Mouse (Mus musculus): Measurements from ENCODE around the gene Stab2.
A peak's percentile ranks its signal among the peaks of the same experiment; 100 is the strongest.

The Stab2 gene

DNA sequence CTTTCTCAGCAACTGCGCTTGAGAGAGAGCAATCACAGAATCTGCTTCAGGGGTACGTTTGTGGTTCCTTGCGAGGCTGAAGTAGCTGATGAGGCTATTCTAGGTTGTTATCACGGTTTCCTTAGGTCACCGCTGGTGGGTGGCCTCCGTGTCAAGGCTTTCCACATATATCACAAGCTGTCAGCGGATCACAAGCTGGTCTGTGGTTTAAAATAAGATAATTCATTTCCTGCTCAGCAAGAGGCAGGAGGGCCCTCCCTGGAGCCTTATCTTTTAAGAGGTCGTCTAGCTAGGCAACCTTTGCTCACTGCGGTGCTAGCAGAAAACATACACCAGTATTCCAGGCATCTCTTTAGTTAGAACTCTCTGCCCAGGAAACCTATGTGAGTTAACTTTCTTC is 17.2 kb downstream of the Stab2 start:
- no peak for DNase-seq (ENCODE audit: low read depth, low spot score)

DNA sequence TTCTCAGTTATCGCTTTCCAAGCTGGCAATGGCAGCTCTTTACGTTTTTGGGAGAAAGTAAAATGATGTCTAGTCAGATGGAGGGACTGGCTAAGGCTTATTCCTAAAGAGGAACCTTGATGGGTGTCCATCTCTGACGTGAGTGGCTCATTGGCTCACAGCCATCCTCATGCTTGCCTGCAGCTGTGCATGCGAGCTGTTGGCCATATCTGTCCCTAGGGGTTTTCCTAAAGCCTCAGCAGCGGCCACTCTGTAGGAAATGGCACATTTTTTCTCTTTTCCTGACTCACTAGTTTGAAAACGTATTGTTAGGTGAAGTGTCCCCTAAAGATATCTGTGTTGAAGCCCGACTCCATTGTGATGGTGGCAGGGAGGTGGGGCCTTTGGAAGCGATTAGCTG is 18.0 kb downstream of the Stab2 start:
- no peak for DNase-seq (ENCODE audit: low read depth, low spot score)

DNA sequence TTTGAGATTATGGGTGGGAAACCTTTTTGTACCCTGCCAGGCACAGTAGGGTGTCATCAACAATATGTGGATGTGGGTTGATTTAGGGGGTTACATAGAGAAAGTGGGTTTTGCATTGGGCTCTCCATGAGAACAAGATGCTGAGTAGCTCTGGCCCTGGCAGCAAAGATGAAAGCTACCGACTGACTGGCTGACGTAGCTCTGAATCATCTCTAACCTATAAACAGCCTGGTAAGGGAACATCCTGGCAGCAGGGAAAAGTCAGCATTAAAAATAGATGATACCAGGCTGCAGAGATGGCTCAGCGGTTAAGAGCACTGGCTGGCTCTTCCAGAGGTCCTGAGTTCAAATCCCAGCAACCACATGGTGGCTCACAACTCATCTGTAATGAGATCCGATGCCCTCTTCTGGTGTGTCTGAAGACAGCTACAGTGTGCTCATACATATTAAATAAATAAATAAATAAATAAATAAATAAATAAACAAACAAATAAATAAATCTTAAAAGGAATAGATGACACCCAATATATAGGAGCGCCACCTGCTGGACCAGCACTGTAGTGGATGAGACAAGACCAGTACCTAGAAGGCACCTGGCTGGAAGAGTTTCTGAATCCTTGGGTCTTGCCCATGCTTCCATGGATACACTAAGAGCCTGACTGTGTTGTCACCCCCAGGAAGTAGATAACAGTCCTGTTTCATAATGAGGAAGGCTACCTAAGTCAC is 31.7 kb downstream of the Stab2 start:
- no peak for DNase-seq (ENCODE audit: low read depth, low spot score)

DNA sequence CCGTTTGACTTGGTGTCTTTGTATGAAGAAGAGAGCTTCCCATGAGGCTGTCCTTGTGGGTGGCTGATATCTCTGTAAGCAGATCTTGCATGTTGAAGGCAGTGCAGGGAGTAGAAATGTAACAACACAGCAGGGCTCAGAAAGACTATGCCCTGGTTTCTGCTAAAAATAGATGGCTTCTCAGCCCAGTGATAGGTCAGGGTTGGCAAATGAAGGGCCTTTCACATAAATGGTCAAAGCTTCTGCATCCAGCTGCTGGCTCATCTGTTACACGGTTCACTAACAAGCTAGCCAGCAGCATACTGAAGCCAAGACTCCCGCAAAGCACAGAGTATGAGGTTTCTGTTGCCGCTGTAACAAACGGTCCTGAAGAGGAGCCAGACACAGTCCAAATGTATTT is 34.5 kb downstream of the Stab2 start:
- no peak for DNase-seq (ENCODE audit: low read depth, low spot score)

DNA sequence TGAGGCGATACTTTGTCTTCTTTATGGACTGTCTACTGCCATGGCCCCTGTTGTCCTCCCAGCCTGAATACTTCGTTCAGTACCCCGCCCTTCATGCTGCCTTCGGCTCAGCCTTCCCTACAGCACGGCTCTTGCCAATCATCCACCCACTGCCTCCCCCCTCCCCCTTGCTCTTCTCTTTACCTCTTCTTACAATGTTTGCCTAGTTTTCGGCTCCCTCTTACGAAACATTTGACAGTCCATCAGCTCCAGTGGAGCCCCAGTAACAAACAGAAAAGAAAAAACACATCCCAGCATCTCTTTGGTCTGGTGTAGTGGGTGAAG is 35.4 kb downstream of the Stab2 start:
- DNase-seq (ENCODE audit: low read depth, low spot score), result no peak

DNA sequence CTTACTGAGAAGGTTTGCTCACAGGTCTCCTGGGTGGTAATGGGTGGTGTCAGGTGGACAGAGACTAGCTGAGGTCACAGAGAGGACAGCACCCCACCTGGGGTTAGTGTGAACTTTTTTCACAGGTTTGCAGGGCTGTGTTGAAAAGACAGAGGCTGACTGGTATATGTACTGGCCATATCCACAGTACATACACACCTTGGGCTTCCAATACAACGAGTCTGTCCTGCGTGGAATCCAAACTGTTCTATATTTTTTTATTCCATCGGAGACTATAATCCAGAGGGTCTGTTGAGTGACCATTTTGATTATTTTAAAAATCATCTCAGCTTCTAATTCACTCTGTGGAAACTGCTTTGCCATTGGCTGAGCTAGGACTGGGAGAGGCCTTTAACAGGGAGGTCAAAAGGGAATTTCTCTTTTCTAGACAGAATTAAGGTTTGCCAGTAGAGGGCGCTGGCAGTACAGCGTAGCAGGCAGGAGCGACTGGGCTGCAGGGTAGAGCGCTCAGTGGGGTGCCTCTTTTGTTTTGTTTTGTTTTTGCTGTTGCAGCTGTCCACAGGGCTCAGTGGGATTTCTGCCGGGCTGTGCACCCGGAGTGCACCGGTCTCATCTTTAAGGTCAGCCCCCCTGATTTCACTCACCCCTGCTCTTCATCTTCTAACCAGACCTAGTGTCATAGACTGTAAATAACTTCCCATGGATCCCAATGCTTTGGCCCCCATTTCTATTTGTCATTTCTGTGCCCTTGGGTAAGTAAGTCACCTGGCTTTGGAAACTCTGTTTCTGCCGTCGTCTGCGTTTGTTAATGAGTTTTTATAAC is 35.9 kb downstream of the Stab2 start:
- DNase-seq (ENCODE audit: low read depth, low spot score), result peak; percentile 24

DNA sequence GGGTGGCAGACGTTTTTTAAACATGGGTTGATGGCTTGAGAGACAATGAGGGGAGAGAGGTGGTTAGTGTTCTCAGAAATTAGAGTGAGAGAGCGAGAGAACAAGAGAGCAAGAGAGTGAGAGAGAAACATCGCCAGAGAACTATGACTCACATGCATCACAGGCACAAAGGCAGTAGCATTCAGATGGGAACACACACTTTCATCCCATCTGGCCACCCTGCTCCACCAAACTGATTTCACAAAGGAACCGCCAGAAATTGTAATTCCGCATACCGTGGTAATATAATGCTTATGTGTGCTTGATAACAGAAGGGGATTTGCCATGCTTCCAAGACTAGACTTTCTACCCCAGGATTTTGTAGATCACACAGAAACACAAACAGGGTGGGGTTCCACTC is 38.5 kb downstream of the Stab2 start:
- no peak for DNase-seq (ENCODE audit: low read depth, low spot score)

DNA sequence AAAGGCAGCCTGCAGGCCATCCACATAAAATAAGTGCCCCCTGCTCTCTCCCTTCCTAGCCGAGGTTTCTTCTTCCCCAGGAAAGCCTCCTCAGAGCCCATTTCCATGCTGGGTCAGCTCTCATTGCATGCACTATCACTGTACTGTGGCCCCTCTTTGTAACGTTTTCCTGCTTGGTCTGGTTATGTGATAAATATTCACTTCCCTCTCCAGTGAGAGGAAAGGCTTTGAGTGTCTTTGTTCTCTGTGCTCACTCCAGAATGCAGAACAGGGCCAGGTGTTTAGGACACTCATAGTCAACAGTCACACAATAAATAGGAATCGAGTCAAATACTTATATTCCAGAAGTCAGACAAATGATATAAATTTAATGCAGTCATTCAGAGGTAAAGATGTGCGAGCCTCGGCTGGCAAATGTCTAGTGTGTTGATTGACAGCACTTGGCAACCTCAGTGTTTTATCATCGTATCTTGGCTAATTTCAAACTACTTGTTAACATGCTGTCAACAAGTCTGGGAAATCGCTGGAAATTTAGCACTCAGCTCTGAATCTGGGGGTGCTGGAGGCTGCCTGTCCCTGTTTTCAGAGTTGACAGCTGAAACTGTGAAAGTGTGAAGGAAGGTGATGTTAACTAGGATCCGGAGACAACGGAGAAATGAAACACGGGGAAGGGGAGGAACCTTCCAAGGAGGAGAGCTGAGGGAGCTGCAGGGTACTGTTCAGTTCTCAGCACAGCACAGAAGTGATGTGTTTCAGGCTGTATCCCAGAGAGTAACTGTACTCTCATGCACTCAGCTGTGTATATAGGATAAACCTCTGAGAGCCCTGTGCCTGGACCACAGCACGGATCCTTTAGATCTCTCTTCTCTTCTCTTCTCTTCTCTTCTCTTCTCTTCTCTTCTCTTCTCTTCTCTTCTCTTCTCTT is 46.0 kb downstream of the Stab2 start:
- DNase-seq (ENCODE audit: low read depth, low spot score), result peak; percentile 51

DNA sequence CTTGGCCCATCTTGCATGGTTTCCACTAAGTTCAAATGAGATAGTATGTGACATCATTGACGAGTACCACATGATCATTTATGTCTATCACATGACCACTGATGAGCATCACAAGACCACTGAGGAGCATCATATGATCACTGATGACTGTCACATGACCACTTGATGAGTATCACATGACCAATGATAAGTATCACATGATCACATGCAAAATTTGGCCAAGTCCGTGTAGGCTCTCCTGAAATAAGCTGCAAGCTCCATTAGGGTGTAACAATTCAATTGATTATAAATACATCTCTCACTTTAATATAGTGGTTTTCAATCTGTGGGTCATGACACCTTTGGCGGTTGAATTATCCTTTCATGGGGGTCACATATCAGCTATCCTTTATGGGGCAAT is 52.5 kb downstream of the Stab2 start:
- no peak for DNase-seq (ENCODE audit: low read depth, low spot score)

DNA sequence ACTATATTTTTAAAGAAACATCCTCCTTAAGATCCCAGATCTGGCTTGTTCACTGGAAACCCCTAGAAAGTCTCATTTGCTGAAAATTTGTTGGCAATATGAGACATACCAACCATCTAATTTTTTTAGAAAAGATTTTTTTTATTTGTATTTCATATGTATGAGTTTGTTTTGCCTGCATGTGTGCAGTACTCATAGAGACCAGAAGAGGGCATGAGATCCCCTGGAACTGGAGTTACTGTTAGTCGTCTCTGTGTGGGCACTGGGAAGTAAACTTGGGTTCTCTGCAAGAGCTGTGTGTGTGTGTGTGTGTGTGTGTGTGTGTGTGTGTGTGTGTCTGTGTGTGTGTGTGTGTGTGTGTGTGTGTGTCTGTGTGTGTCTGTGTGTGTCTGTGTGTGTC is 55.1 kb downstream of the Stab2 start:
- DNase-seq (ENCODE audit: low read depth, low spot score), result no peak

DNA sequence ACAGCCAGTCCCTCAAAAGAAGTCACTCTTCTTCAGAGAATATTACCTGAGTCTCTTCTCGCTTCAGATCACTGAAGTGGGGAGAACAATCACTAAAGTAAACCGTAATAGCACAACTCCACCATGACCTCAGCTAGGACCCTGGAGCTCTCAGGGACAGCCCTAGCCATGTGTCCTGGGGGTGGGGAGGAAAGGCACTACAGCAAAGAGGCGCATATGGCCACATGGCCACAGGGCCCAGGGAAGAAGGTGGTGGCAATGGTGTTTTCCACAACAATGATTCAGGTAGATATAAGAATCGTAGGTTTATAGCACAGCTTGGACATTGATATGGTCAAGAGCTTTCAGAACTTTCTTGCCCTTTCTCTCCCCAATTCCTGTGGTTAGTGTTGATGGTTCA is 57.0 kb downstream of the Stab2 start:
- DNase-seq (ENCODE audit: low read depth, low spot score), result no peak

DNA sequence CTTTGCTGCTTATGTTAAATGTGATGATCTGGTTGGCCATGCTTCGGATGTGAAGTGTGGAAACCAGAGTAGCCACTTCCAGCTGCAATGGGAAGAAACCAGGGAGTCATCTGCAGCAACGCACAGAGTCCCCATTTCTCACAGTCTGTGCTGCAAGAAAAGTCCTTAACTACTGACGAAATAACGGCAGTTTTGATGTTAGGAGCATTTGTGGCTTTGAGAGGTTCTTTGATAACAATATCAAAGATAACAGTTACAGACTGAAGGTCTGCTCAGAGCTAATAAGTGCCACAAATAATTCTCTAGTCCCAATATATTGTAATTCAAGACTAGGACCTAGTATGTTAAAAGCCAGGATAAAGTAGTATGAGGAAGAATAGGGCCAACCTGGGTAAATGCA is 57.9 kb downstream of the Stab2 start:
- no peak for DNase-seq (ENCODE audit: low read depth, low spot score)

DNA sequence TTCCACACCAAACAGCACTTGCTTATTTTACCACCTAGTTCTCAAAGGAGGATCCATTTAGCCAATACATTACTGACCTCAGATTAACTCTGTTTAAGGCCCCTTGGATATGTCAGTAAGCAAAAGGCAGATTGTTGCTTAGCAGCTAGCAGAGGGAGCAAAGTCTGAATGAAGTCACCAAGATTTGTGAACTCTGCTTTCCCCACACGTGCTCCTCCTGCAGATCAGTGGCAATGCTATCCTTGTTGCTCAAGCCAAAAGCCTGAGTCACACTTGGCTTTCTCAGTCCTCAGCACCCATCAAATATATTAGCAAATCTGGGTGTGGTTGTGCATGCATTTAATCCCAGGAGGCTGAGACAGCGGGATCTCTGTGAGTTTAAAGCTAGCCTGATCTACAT is 60.3 kb downstream of the Stab2 start:
- no peak for DNase-seq (ENCODE audit: low read depth, low spot score)

DNA sequence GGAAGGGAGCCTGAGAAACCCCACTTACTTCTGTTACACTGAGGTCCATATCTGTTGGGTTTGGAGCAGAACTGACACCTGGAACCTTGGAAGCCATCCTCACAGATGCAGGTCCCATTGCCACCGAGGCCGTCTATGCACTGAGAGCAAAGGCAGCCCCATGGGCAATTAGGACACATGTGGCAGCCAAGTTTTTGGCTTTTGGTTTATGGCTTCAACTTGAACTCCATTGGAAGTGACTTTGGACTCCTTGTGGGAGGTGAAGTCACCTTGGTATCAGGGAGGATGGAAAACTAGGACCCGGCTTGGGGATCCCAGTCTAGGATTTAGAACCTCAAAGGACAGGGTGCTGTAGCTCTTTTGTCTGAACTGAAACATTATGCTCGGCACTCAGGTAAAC is 67.2 kb downstream of the Stab2 start:
- DNase-seq (ENCODE audit: low read depth, low spot score), result no peak

DNA sequence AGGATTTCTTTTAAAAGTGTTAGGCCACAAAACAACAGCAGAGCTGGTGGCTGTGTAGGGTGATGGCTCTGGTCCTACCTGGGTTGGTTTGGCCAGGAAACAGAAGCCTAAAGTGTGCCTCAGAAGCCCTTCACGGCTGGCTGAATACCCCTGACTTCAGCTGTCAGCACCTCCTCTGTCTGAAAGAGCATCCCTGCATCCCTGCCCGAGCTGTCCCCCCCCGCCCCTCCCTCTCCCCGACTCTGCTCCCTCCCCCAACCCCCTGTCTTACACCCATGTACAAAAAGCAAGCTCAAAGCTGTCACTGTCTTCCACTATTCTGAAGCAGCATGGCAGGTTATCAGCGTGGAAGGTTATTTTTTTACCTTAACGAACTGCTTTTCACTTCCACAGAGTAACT is 73.4 kb downstream of the Stab2 start:
- no peak for DNase-seq (ENCODE audit: low read depth, low spot score)

DNA sequence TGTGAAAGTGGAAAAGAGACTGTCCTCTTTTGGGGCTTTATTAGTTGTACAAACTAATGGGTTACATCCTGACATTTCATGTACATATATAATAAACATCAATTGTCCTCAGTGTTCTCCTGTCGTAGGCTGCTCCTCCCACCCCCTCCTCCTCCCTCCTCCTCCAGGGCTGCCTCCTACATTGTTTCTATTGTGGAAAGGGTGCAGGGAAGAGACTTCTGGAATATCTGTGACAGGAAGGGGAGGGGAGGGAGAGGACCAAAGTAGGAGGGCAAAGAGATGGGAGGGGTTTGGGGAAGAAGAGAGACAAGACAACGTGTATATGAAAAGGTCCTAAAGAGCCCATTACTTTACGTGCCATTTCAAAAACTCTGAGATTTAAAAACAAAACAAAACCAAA is 73.9 kb downstream of the Stab2 start:
- DNase-seq (ENCODE audit: low read depth, low spot score), result no peak

DNA sequence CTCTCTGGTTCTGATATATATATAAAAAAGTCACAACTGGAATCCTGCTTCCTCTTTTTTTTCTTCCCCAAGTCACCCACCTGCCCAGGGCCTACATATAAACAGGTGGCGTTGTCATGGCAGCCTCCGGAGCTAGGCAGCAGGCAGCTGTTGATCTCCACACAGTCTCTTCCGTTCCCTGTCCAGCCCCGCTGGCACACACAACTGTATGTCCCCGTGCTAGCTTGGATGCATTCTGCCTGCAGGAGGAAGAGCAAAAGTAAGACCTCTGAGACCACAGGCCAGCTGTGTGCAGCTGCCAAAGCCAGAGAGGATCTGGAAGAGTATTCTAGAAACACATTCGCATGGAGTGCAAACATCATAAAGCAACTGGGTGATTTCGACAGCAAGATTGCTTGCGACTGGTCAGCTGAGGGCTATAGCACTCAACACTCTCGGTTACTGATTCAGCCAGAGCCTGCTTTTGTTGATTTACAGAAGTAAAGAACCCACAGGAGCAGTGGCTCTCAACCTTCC is 74.6 kb downstream of the Stab2 start:
- DNase-seq (ENCODE audit: low read depth, low spot score), result no peak

DNA sequence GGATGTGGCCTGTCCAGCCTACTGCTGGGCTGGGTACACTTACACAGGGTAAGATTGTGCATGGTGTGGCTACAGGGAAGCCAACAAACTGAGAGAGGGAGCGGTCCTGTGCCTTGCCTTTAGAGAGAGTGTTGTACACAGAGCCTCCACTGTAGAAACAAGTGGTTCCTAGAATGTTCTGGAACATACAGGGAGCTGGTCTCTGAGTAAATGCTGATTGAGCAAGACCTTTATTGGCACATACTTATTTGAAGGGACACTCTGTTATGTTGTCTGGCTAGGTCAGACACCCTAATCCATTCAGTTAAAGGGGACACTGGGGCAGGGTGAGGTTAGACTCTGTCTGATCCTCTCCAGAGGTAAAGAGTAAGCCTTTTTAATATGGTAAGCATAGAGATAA is 84.2 kb downstream of the Stab2 start:
- DNase-seq (ENCODE audit: low read depth, low spot score), result no peak

DNA sequence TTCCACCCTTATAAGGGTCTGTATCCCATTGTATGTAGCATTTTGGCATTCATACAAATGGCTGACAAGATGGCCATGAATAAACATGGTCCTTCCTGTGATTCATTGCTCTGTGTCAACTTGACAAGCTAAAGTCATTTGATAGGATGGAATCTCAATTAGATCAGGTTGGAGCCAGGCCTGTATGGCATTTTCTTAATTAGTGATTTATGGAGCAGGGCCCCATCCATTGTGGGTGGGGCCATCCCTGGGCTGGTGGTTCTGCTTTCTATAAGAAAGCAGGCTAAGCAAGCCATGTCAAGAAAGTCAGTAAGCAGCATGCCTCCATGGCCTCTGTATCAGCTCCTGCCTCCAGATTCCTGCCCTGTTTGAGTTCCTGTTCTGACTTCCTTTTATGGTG is 92.2 kb downstream of the Stab2 start:
- no peak for DNase-seq (ENCODE audit: low read depth, low spot score)

DNA sequence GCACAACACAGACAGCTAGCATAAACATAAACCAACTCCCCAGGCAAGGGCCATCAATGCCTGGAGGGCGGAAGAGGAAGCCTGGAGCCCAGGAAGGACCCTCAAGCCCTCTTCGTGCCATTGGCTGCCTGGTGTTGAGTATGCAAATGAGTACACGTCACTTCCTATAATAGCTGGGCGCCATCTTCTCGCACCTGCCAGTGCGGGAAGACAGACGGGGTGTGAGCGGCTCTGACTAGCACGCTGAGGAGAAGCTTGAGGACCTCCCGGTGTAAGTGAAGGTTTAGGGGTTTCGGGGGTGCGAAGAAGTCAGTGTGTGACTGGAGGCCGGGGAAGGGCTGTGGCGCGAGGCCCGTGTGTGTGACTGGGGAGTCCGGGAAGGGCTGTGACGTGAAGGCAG is 99.3 kb downstream of the Stab2 start:
- no peak for DNase-seq (ENCODE audit: low read depth, low spot score)

DNA sequence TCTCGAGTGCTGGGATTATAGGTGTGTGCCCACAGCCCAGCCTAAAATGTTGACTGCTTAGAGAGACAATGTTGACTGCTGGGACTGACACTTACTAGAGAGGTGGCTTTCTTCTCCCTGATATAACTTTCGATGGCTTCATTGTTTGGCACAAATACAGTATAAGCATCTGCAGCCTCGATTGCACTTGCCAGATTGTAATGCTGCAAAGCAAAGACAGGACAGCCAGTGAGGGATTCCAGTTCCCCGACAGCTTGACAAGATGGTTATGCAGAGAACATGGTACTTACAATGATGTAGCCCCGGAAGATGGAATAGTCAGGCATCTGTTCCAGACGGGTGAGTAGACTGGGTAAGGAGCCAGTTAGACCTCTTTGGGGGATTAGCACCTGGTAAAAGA is 100.8 kb downstream of the Stab2 start:
- DNase-seq (ENCODE audit: low read depth, low spot score), result peak; percentile 36

DNA sequence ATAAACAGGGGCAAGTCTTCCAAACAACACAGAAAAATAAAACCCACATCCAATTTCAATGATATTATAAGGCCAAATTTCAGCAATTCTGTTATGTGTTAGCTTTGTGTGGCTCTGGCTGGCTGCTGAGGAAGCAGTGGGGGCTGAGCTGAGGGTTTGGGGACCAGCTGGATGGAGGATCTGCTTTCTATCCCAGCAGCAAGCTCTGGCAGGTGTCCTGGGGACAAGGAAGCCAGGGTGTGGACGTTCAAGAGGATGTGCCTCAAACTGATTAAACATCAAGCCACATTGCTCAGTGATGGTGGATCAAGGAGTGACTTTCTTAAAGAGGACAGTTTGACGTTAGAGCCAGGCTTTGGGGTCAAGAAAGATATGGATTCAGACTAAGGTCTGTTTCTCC is 112.3 kb downstream of the Stab2 start:
- no peak for DNase-seq (ENCODE audit: low read depth, low spot score)
